Mouse (Mus musculus) CD4-positive helper T cell, adult 2 months (primary cell): ENCODE data around the gene Det1.

ENCODE experiments used
- DNase-seq: peaks from one replicate; pipeline ENCODE4 v3.0.0-alpha.2; 2012; ENCODE audit warnings: low read depth, missing footprints, low spot score

Gene Det1

GRCm38 (mm10) chr7:78846737-78847434 lies at the start of gene Det1:
Gene Det1 (minus strand): TSS chr7:78847263.
- peak; percentile 93 for DNase-seq

- DNase-seq: peak; percentile 98
Observed at GRCm38 (mm10) chr7:78895653-78896333, 48.7 kb upstream of the Det1 start, which contains the start of gene Aen. Gene Aen (plus strand): TSS chr7:78895854.

DNA sequence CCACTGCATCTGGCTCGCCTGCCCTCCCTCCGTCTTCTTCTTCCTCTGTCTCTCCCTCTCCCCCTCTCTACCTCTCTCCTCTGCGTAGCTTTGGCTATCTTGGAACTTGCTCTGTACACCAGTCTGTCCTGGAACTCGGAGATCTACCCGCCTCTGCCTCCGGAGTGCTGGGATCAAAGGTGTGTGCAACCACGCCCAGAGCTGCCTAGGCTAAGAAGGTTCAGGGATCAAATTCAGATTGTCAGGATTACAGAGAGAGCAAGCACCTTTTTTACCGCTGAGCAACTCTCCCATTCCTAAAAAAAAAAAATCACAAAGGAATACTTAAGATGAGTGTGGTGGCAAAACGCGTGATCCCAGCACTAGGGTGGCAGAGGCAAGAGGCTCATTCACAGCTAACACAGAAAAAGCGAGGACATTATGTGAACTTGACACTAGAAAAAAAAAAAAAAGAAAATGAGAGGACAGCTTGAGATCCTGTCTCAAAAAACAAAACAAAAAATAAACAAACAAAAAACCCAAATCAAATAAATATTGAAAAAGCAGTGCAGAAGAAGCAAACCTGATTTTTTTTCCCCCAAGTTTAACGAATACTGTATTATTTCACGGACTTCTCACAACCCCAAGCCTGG lies 48.1 kb upstream of the Det1 start:
- DNase-seq: no peak

DNA sequence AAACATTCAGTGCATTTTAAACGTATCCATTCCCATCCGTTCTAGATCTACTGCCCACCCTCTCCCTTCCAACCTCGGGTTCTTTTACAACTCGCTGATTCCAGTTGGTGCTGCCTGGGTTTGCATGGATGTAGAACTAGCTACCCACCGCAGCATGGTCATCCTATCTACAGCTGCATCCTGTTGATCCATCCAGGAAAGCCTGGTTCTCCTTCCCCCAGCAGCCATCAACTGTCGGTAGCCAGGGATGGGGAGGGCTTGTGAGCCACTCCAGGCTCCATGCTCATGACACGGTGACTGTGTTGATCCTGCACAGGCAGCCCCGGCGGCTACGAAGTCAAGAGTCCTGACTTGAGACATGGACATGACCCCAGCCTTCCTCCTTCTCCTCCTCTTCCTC lies 46.9 kb upstream of the Det1 start:
- DNase-seq: no peak

DNA sequence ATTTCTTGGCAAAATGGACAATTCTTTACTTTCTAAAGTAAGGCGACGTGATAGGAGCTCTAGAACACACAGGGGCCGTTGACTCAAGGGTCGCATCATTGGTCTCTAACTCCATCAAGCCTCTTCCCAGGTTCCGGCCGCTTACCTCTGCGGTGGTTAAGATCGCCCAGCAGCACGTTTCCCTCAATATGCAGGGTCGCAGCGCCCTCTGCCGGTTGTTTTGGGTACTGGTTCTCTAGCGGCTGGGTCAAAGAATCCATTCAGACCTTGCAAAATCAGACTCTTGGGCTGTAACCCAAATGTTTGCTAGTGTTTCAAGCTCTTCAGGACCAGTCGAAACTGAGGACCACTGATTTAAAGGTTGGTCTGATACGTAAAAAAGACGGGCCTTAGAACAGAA lies 43.6 kb upstream of the Det1 start:
- DNase-seq: peak; percentile 76

GRCm38 (mm10) chr7:78887431-78887842 lies 40.4 kb upstream of the Det1 start:
- no peak for DNase-seq

- no peak for DNase-seq
Observed at GRCm38 (mm10) chr7:78886496-78886895, 39.4 kb upstream of the Det1 start.

DNA sequence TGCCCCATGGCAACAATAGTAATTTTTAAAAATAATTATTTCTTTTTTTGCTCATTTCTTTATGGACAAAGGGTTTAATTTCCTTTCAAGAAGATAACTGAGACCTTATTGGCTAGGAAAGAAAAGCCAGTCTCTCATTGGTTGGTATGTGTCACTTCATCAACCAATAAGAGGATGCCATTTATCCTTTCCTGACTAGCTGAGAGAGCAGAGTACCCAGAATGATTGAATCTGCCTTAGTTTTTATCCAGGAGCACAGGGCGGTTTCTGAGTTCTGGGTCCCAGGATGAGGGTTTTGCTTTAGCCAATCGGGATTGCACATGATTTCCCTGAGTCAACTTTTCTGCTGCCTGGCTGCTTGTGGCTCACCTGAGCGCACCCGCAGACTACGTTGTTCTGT lies 38.3 kb upstream of the Det1 start:
- no peak for DNase-seq

- DNase-seq: no peak
Observed at GRCm38 (mm10) chr7:78884139-78884538, 37.1 kb upstream of the Det1 start.

GRCm38 (mm10) chr7:78883726-78884060 lies 36.6 kb upstream of the Det1 start:
- DNase-seq: no peak

- DNase-seq: no peak
Observed at GRCm38 (mm10) chr7:78883016-78883725, 36.1 kb upstream of the Det1 start.

DNA sequence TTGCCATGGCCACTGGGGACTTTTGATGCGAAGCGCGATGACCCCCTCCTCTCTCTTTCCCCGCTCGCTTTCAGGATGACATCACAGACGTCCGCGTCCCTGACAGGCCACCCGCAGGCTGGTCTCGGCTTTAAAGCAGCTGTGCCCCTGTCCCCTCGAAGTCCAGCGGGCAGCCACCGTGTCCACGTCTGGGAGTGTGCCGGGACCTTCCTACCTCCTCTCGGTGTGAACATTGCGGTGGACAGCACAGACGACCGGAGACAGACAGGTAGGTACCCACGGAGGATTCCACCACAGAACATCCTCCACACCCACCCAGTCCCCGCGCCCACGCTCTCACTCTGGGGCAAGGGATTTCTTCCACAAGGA lies 35.4 kb upstream of the Det1 start:
- DNase-seq: no peak

- DNase-seq: no peak
Observed at GRCm38 (mm10) chr7:78881607-78882468, 34.8 kb upstream of the Det1 start.

- DNase-seq: no peak
Observed at GRCm38 (mm10) chr7:78872831-78873230, 25.8 kb upstream of the Det1 start.

DNA sequence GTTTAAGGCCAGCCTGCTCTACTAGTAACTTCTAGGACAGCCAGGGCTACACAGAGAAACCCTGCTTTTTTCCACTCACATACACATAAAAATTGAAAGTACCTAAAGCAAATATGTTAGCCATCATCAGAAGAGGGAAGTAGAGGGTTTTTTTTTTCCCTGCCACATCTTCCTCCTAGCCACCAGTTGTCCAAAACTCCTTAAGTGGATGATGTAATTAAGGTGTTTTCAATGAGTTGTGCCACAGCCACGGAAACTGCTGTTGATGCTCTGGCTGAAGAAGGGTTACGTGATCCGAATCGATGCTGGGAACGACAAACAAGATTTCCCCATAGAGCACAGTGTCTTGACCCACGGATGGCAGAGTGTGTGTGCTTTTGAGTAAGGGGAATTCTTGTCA lies 25.3 kb upstream of the Det1 start:
- no peak for DNase-seq

- DNase-seq: peak; percentile 43
Observed at GRCm38 (mm10) chr7:78868731-78869130, 21.7 kb upstream of the Det1 start.

GRCm38 (mm10) chr7:78865212-78865949 lies 18.3 kb upstream of the Det1 start:
- no peak for DNase-seq

DNA sequence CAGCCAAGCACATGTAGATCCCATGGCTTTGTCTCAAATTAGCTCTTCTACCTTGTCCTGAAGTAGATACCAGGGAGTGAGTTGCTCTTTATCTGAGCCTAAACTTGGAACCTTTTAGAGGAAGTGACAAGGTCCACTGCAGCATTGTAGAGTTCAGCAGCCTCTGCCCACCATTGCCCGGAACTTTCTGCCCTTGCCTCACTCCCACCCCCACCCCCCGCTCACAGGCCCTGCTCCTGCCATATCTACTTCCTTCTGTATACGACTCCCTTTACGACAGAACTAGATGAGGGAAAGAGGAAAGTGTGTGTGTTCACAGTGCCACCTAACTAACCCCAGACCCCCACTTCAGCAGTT lies 17.4 kb upstream of the Det1 start:
- no peak for DNase-seq

DNA sequence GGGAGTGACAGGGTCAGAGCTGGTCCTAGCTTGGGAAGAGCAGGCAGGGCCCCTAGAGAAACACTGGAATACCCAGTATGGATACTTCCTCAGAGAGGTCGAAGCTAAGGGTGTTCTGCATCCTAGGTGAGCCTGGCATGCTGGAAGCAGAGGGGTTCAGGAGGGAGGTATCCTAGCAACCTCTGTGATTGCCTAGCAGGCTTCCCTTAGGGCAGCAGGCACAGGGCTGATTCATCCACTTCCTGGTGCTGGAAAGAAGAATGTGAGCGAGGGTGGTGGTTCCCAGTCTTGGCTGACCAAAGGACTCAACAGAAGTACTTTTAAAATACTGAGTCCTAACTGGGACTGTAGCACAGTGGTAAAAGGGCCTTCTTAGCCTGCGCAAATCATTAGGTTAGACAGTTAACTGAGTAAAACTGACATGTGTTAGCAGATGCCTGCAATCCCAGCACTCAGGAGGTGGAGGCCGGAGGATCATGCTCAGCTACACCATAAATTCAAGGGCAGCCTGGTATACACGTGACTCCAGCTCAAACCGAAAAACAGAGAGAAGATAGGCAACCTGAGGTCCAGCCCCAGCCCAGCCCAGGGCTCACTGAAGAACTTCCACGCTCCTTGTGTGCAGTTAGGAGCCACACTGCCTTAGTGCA lies 16.9 kb upstream of the Det1 start:
- no peak for DNase-seq

DNA sequence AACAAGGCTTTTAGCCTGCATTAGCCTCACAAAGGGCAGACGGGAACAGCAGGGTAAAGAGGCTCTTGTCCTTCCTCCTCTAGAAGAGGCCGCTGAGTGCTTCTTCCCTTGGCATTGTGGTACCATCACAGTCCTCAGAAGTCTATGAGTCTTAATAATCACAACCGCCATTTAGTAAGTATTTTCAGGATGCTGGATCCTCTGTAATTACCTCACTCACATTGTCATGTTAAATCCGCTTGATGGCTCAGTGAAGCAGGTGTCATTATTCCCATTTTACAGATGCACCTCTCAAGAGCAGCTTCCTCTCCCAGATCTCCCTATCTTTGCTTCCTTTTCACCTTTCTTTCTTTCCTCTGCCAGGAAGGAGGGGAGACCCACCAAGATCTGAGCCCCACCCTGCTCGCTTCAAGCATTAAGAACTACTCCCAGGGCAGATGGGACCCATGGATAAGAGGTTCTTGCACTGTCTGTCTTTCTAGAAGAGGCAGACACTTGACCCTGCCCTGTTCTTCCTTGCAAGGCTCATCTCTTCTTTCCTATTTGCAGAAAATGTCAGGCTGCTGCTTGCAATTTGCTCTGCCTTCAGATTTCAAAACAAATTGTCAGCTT lies 8.1 kb upstream of the Det1 start:
- DNase-seq: no peak
